Mouse (Mus musculus): Measurements from ENCODE around the gene Rab44. TPM values are rescaled to one million over a fixed set of nuclear protein-coding genes. Genes with fewer than 3 reads are reported as not detected.
A peak's percentile ranks its signal among the peaks of the same experiment; 100 is the strongest.
"Not testable (repeated sequence)": the region's sequence is repeated elsewhere in the genome, so short reads cannot be mapped to it uniquely, and the experiment has no call there.

Gene Rab44
- polyA plus RNA-seq, 1 experiment: 22.3 TPM

GRCm38 (mm10) chr17:29098291-29098690, 15.7 kb upstream of the Rab44 start:
- peaks cover 56% of the 10 kb centered on the region for H3K36me3 ChIP-seq (replicated peaks; ENCODE audit: low read length)
- H3K9me3 ChIP-seq: no peaks in the 10 kb centered on the region
- peak overlapping the region; percentile 60 for H3K4me3 ChIP-seq (replicated peaks)
- no peaks in the 10 kb centered on the region for H3K27me3 ChIP-seq (replicated peaks)
- H3K4me1 ChIP-seq: peaks cover 44% of the 10 kb centered on the region
- TF ChIP-seq GATA1 (IDR thresholded peaks at IDR 0.05; ENCODE audit: borderline replicate concordance, low read length) (no peak), FLI1 (IDR thresholded peaks at IDR 0.05; ENCODE audit: low read length) (no peak)

GRCm38 (mm10) chr17:29099076-29099475, 14.9 kb upstream of the Rab44 start:
- peaks cover 42% of the 10 kb centered on the region for H3K4me1 ChIP-seq
- peaks cover 56% of the 10 kb centered on the region for H3K36me3 ChIP-seq (replicated peaks; ENCODE audit: low read length)
- no peaks in the 10 kb centered on the region for H3K27me3 ChIP-seq (replicated peaks)
- no peaks in the 10 kb centered on the region for H3K9me3 ChIP-seq
- TF ChIP-seq FLI1 (IDR thresholded peaks at IDR 0.05; ENCODE audit: low read length): no peak
- TF ChIP-seq GATA1 (IDR thresholded peaks at IDR 0.05; ENCODE audit: borderline replicate concordance, low read length): no peak
- no peak overlapping the region for H3K4me3 ChIP-seq (replicated peaks)

DNA sequence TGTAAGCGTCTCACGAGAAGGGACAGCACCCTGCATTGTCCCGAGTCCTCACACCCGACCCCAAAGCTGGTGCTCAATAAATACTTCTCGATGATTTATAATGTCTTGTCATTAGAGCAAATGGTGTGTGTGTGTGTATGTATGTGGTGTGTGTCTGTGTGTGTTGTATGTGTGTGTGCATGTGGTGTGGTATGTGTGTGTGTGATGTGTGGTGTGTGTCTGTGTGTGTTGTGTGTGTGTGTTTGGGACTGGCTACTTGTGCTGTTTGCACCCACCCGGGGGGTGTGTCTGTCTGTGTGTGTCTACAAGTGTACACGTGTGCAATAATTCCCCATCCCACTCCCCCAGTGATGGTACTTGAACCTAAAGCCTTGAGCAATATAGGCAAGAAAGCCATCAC, 13.3 kb upstream of the Rab44 start:
- Histone ChIP-seq H3K9me3 (no peaks in the 10 kb centered on the region), H3K4me3 (replicated peaks) (no peak overlapping the region), H3K27me3 (replicated peaks) (no peaks in the 10 kb centered on the region), H3K36me3 (replicated peaks; ENCODE audit: low read length) (peaks cover 51% of the 10 kb centered on the region), H3K4me1 (peaks cover 41% of the 10 kb centered on the region)
- TF ChIP-seq FLI1 (IDR thresholded peaks at IDR 0.05; ENCODE audit: low read length) (no peak), GATA1 (IDR thresholded peaks at IDR 0.05; ENCODE audit: borderline replicate concordance, low read length) (no peak)

DNA sequence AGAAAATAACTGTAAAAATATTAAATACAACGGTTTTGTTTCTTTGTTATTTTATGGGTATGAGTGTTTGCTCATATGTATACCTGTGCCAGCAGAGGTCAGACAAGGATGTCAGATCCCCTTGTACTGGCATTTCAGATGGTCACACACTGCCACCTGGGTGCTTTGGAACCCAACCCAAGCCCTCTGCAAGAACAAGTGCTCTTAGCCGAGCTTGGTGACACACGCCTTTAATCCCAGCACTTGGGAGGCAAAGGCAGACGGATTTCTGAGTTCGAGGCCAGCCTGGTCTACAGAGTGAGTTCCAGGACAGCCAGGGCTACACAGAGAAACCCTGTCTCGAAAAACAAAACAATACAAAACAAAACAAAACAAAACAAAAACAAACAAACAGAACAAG, 3.6 kb upstream of the Rab44 start:
- H3K36me3 ChIP-seq (replicated peaks; ENCODE audit: low read length); H3K9me3 ChIP-seq; H3K4me3 ChIP-seq (replicated peaks); H3K27me3 ChIP-seq (replicated peaks): not testable (repeated sequence)
- peaks cover 23% of the 10 kb centered on the region for H3K4me1 ChIP-seq

DNA sequence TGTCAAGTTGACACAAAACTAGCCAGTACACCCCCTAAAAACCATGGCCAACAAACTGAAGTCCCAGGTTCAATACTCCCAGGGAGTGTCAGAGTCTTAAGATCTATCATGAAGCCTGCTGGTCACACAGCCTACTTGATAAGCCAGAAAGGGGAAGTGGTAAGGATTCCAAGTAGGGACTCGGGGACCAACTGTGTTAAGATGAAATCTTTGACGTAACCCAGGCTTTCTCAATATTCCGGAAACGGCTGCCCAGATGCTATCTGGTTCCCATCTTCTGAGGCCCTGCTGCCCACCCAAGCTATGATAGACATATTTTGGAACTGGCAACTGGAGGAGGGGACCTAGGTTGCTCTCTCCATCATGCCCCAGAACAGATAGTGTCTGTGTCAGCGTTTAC, 2.6 kb upstream of the Rab44 start:
- Histone ChIP-seq H3K36me3 (replicated peaks; ENCODE audit: low read length) (no peaks in the 10 kb centered on the region), H3K4me1 (peaks cover 30% of the 10 kb centered on the region), H3K27me3 (replicated peaks) (no peaks in the 10 kb centered on the region), H3K9me3 (no peaks in the 10 kb centered on the region), H3K4me3 (replicated peaks) (peak overlapping the region; percentile 12)
- TF ChIP-seq GATA1 (IDR thresholded peaks at IDR 0.05; ENCODE audit: borderline replicate concordance, low read length): no peak
- no peak for TF ChIP-seq FLI1 (IDR thresholded peaks at IDR 0.05; ENCODE audit: low read length)

- H3K4me1 ChIP-seq: peaks cover 51% of the 10 kb centered on the region
- no peak for TF ChIP-seq FLI1 (IDR thresholded peaks at IDR 0.05; ENCODE audit: low read length)
- H3K27me3 ChIP-seq (replicated peaks): peaks cover 13% of the 10 kb centered on the region
- H3K36me3 ChIP-seq (replicated peaks; ENCODE audit: low read length): no peaks in the 10 kb centered on the region
- no peak overlapping the region for H3K4me3 ChIP-seq (replicated peaks)
- no peaks in the 10 kb centered on the region for H3K9me3 ChIP-seq
Observed at GRCm38 (mm10) chr17:29116023-29116422, 2.1 kb downstream of the Rab44 start.

DNA sequence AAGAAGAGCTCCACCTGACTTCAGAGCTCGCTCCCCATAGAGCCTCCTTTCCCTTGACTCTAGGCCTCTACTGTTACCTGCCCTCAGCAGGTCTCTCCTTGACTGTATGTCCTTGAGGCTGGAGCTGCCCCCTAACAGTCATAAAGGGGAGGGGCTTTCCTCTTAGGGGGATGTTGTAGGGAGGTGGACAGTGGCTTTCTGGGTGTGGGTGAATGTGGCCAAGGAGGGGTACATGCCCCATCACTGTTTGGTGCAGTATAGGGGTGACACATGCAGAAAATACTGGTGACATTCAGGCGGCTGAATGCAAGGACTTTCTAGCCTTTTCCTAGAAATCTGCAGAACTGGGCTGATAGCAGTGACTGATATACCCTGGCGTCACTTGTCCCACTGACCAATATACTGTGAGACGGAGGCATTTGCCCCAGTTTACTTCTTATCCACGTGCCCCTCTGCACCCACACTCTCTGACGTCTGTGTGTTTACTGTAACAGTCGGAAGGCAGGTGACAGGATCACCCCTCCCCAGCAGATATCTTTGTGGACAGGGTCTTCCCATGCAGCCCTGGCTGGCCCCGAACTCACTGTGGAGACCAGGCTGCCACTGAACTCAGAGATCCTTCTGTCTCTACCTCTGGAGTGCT, 3.2 kb downstream of the Rab44 start:
- peaks cover 13% of the 10 kb centered on the region for H3K27me3 ChIP-seq (replicated peaks)
- H3K36me3 ChIP-seq (replicated peaks; ENCODE audit: low read length): no peaks in the 10 kb centered on the region
- no peaks in the 10 kb centered on the region for H3K9me3 ChIP-seq
- H3K4me1 ChIP-seq: peaks cover 42% of the 10 kb centered on the region
- no peak overlapping the region for H3K4me3 ChIP-seq (replicated peaks)
- TF ChIP-seq GATA1 (IDR thresholded peaks at IDR 0.05; ENCODE audit: borderline replicate concordance, low read length) (no peak), FLI1 (IDR thresholded peaks at IDR 0.05; ENCODE audit: low read length) (no peak)

- no peak overlapping the region for H3K4me3 ChIP-seq (replicated peaks)
- H3K4me1 ChIP-seq: peaks cover 38% of the 10 kb centered on the region
- peaks cover 4% of the 10 kb centered on the region for H3K36me3 ChIP-seq (replicated peaks; ENCODE audit: low read length)
- no peaks in the 10 kb centered on the region for H3K9me3 ChIP-seq
- TF ChIP-seq GATA1 (IDR thresholded peaks at IDR 0.05; ENCODE audit: borderline replicate concordance, low read length) (no peak), FLI1 (IDR thresholded peaks at IDR 0.05; ENCODE audit: low read length) (no peak)
- H3K27me3 ChIP-seq (replicated peaks): peaks cover 13% of the 10 kb centered on the region
Observed at GRCm38 (mm10) chr17:29118057-29118456, 4.1 kb downstream of the Rab44 start.

DNA sequence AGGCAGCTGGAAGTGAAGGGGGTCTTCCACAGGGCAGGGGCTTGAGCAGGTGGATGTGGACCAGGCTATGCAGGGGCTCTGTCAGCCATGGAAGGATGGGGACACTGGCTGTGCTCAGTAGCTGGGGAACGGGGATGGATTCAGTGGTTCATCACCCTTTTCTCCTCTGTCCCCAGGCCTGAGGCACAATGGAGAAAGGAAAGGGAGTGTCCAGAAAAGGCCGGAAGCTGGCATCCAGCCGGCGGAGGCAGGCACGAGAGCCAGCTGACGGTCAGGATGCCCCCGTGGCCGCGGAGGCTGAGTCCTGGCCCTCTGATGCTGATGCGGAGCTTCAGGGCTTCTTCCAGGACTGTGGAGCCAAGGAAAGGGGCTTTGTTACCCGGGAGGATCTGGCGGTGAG, 6.7 kb downstream of the Rab44 start:
- peaks cover 29% of the 10 kb centered on the region for H3K4me1 ChIP-seq

GRCm38 (mm10) chr17:29122817-29123216, 8.9 kb downstream of the Rab44 start:
- Histone ChIP-seq H3K27me3 (replicated peaks) (peaks cover 8% of the 10 kb centered on the region), H3K4me3 (replicated peaks) (no peak overlapping the region), H3K4me1 (peaks cover 16% of the 10 kb centered on the region), H3K36me3 (replicated peaks; ENCODE audit: low read length) (peaks cover 4% of the 10 kb centered on the region), H3K9me3 (no peaks in the 10 kb centered on the region)
- no peak for TF ChIP-seq FLI1 (IDR thresholded peaks at IDR 0.05; ENCODE audit: low read length)
- TF ChIP-seq GATA1 (IDR thresholded peaks at IDR 0.05; ENCODE audit: borderline replicate concordance, low read length): no peak

More for the DNA sequence above, 6.7 kb downstream of the Rab44 start:
- no peaks in the 10 kb centered on the region for H3K9me3 ChIP-seq
- H3K4me3 ChIP-seq (replicated peaks): no peak overlapping the region
- peaks cover 4% of the 10 kb centered on the region for H3K36me3 ChIP-seq (replicated peaks; ENCODE audit: low read length)
- TF ChIP-seq FLI1 (IDR thresholded peaks at IDR 0.05; ENCODE audit: low read length): no peak
- peaks cover 13% of the 10 kb centered on the region for H3K27me3 ChIP-seq (replicated peaks)
